Mouse (Mus musculus) heart, embryonic 11.5 days (tissue): ENCODE data around the gene Slc25a24. TPM values are rescaled to one million over a fixed set of nuclear protein-coding genes. Genes with fewer than 3 reads are reported as not detected.

ENCODE experiments used
- ATAC-seq: fragments of 200-750 bp; cut with Nextera tagmentation; replicated peaks from 2 replicates; pipeline ENCODE4 v1.8.0; 2017; ENCODE audit warnings: moderate library complexity; ENCODE audit not compliant: insufficient number of reproducible peaks, low FRiP score, low TSS enrichment
- H3K27ac ChIP-seq: fragments of 300-500 bp; sonication (generic); 2 replicates; pipeline ENCODE4 v1.5.1; 2014; ENCODE audit warnings: mild to moderate bottlenecking, low read depth, low read length
- H3K27me3 ChIP-seq: fragments of 300-500 bp; sonication (generic); 2 replicates; pipeline ENCODE4 v1.6.1; 2014; ENCODE audit warnings: mild to moderate bottlenecking, low read length, mixed read lengths; ENCODE audit not compliant: control insufficient read depth, insufficient read depth
- H3K36me3 ChIP-seq: fragments of 300-500 bp; sonication (generic); 2 replicates; pipeline ENCODE4 v1.6.1; 2014; ENCODE audit warnings: mild to moderate bottlenecking, low read length, moderate library complexity, mixed read lengths; ENCODE audit not compliant: control insufficient read depth, insufficient read depth
- H3K4me1 ChIP-seq: fragments of 300-500 bp; sonication (generic); 2 replicates; pipeline ENCODE4 v1.6.1; 2014; ENCODE audit warnings: low read length; ENCODE audit not compliant: control insufficient read depth, insufficient read depth
- H3K4me2 ChIP-seq: fragments of 300-500 bp; sonication (generic); 2 replicates; pipeline ENCODE4 v1.6.1; 2014; ENCODE audit warnings: mild to moderate bottlenecking, moderate library complexity
- H3K4me3 ChIP-seq: fragments of 300-500 bp; sonication (generic); 2 replicates; pipeline ENCODE4 v1.5.1; 2014; ENCODE audit warnings: low read depth, low read length
- H3K9ac ChIP-seq: fragments of 300-500 bp; sonication (generic); 2 replicates; pipeline ENCODE4 v1.6.1; 2014; ENCODE audit warnings: mild to moderate bottlenecking, low read depth, low read length, moderate library complexity
- H3K9me3 ChIP-seq: fragments of 300-500 bp; sonication (generic); replicated peaks from 2 replicates; pipeline ENCODE4 v1.6.1; 2016; ENCODE audit warnings: low read length; ENCODE audit not compliant: control insufficient read depth
- WGBS: fragments of 180-500 bp; shearing (Covaris S2); extraction: QIAGEN DNeasy Blood & Tissue Kit; methylation state at CpG from one replicate; pipeline ENCODE4 v1.1.7; 2014; ENCODE audit not compliant: insufficient replicate concordance; 5-methylcytosine and 5-hydroxymethylcytosine counted together
- polyA plus RNA-seq: library from polyadenylated mRNA; unstranded; fragments of >200 nt; fragmentation: Nextera tagmentation; extraction: Ambion mirVana; gene quantifications from 2 replicates; pipeline ENCODE4 v1.2.1, GENCODE M21; 2014

Slc25a24 gene
- polyA plus RNA-seq, result 38.1 and 50.5 TPM in 2 replicates

- Histone ChIP-seq H3K4me1 (peaks cover 19% of the 10 kb centered on the region), H3K27me3 (no peaks in the 10 kb centered on the region), H3K27ac (peak within 1 kb of the TSS; percentile 94), H3K4me2 (peak within 1 kb of the TSS; percentile 78), H3K4me3 (peak within 1 kb of the TSS; percentile 88), H3K9me3 (no peaks in the 10 kb centered on the region), H3K36me3 (0 out of 2 replicates have a peak, but pooled peaks cover 3% of the 10 kb centered on the region), H3K9ac (peak within 1 kb of the TSS; percentile 97)
- WGBS, result 3% methylated on average over 28 of the region's 49 CpGs
- peak; percentile 87 for ATAC-seq
These were observed at the start of gene Slc25a24 for GRCm38 (mm10) chr3:109122641-109123530. Gene Slc25a24 (plus strand): TSS chr3:109123149.

GRCm38 (mm10) chr3:109080169-109080568 lies 42.8 kb upstream of the Slc25a24 start, which contains the start of gene Slc25a54:
Gene Slc25a54 (plus strand): TSS chr3:109080469.
- Histone ChIP-seq H3K4me3 (no peak within 1 kb of the TSS), H3K4me2 (no peak within 1 kb of the TSS), H3K36me3 (no peaks in the 10 kb centered on the region), H3K4me1 (no peaks in the 10 kb centered on the region), H3K27ac (no peak within 1 kb of the TSS), H3K9ac (no peak within 1 kb of the TSS), H3K9me3 (no peaks in the 10 kb centered on the region), H3K27me3 (no peaks in the 10 kb centered on the region)
- WGBS, result 93% methylated on average over 17 of the region's 17 CpGs
- ATAC-seq, result no peak

GRCm38 (mm10) chr3:109084418-109084817 lies 38.5 kb upstream of the Slc25a24 start:
- no peak overlapping the region for H3K4me3 ChIP-seq
- no peak for ATAC-seq
- no peaks in the 10 kb centered on the region for H3K4me1 ChIP-seq
- WGBS, result 90% methylated on average over 2 of the region's 2 CpGs
- no peak overlapping the region for H3K9ac ChIP-seq
- no peaks in the 10 kb centered on the region for H3K9me3 ChIP-seq
- H3K27ac ChIP-seq, result no peak overlapping the region
- H3K36me3 ChIP-seq, result no peaks in the 10 kb centered on the region
- no peak overlapping the region for H3K4me2 ChIP-seq
- H3K27me3 ChIP-seq, result no peaks in the 10 kb centered on the region

GRCm38 (mm10) chr3:109088460-109088859 lies 34.5 kb upstream of the Slc25a24 start:
- Histone ChIP-seq H3K9me3 (no peaks in the 10 kb centered on the region), H3K36me3 (no peaks in the 10 kb centered on the region)

GRCm38 (mm10) chr3:109104702-109105101 lies 18.2 kb upstream of the Slc25a24 start:
- ATAC-seq, result no peak
- WGBS, result 55% methylated on average over 8 of the region's 8 CpGs
- H3K9ac ChIP-seq, result no peak overlapping the region
- H3K4me1 ChIP-seq, result no peaks in the 10 kb centered on the region
- H3K27ac ChIP-seq, result no peak overlapping the region
- no peaks in the 10 kb centered on the region for H3K9me3 ChIP-seq
- no peaks in the 10 kb centered on the region for H3K27me3 ChIP-seq
- H3K4me2 ChIP-seq, result no peak overlapping the region
- no peaks in the 10 kb centered on the region for H3K36me3 ChIP-seq
- H3K4me3 ChIP-seq, result no peak overlapping the region

More at GRCm38 (mm10) chr3:109088460-109088859, 34.5 kb upstream of the Slc25a24 start:
- H3K27me3 ChIP-seq, result no peaks in the 10 kb centered on the region
- no peak overlapping the region for H3K4me2 ChIP-seq
- H3K4me1 ChIP-seq, result no peaks in the 10 kb centered on the region
- no peak for ATAC-seq
- H3K27ac ChIP-seq, result no peak overlapping the region
- no peak overlapping the region for H3K9ac ChIP-seq
- WGBS, result 26% methylated on average over 2 of the region's 2 CpGs
- H3K4me3 ChIP-seq, result no peak overlapping the region

GRCm38 (mm10) chr3:109117136-109117535 lies 5.8 kb upstream of the Slc25a24 start:
- Histone ChIP-seq H3K36me3 (no peaks in the 10 kb centered on the region), H3K27ac (no peak overlapping the region), H3K9ac (no peak overlapping the region), H3K4me3 (no peak overlapping the region), H3K4me1 (0 out of 2 replicates have a peak, but pooled peaks cover 3% of the 10 kb centered on the region), H3K4me2 (no peak overlapping the region), H3K9me3 (peaks cover 5% of the 10 kb centered on the region), H3K27me3 (no peaks in the 10 kb centered on the region)
- no peak for ATAC-seq

GRCm38 (mm10) chr3:109119562-109119961 lies 3.4 kb upstream of the Slc25a24 start:
- WGBS, result 76% methylated on average over 5 of the region's 5 CpGs
- H3K27me3 ChIP-seq, result no peaks in the 10 kb centered on the region
- no peak overlapping the region for H3K27ac ChIP-seq
- no peak for ATAC-seq
- H3K36me3 ChIP-seq, result no peaks in the 10 kb centered on the region
- H3K4me2 ChIP-seq, result no peak overlapping the region
- no peak overlapping the region for H3K9ac ChIP-seq
- peaks cover 1% of the 10 kb centered on the region for H3K9me3 ChIP-seq
- no peak overlapping the region for H3K4me3 ChIP-seq
- H3K4me1 ChIP-seq, result peaks cover 11% of the 10 kb centered on the region; the same call in 1 of the 2 replicates

GRCm38 (mm10) chr3:109119973-109120372 lies 3.0 kb upstream of the Slc25a24 start:
- Histone ChIP-seq H3K36me3 (no peaks in the 10 kb centered on the region), H3K9ac (no peak overlapping the region), H3K4me2 (no peak overlapping the region), H3K9me3 (no peaks in the 10 kb centered on the region), H3K27ac (no peak overlapping the region), H3K27me3 (no peaks in the 10 kb centered on the region), H3K4me1 (peaks cover 11% of the 10 kb centered on the region; the same call in 1 of the 2 replicates), H3K4me3 (no peak overlapping the region)
- WGBS, result 75% methylated on average over 5 of the region's 5 CpGs
- no peak for ATAC-seq
